ENCODE assay signal across 14 mouse cellular contexts in genomic region chr2:135439034-135439433, GRCm38 (mm10).
DNase-seq lines count a peak whose midpoint lies in the region; ATAC-seq and TF ChIP-seq lines count a peak whose summit lies in the region.
"Had no signal": no experiment of that assay in that cellular context is flagged by ENCODE, and none has a peak within 500 bp of the region (broad histone marks: within the 10 kb centered on the region; RNA-seq: fewer than 3 reads in every experiment).

No protein-coding gene starts in this region.

- no peak overlapping the region for H3K9ac ChIP-seq in hindbrain, embryonic 11.5 days (ENCODE audit: low read depth, low read length)
- H3K9ac ChIP-seq in midbrain, embryonic 13.5 days (replicated peaks), result no peak overlapping the region
- H3K9ac ChIP-seq in midbrain, postnatal 0 days (replicated peaks; ENCODE audit: low read length, poor library complexity, severe bottlenecking), result no peak overlapping the region
- no peak overlapping the region for H3K9ac ChIP-seq in hindbrain, embryonic 13.5 days
- no peak overlapping the region for H3K9ac ChIP-seq in neural tube, embryonic 14.5 days (replicated peaks; ENCODE audit: low read depth, low read length)
- H3K9ac ChIP-seq: heart, embryonic 12.5 days had no signal

- no peaks in the 10 kb centered on the region for H3K36me3 ChIP-seq in hindbrain, embryonic 11.5 days (ENCODE audit: control insufficient read depth, insufficient read depth, low read length)
- no peaks in the 10 kb centered on the region for H3K36me3 ChIP-seq in hindbrain, embryonic 10.5 days
- H3K36me3 ChIP-seq in midbrain, embryonic 13.5 days, result no peaks in the 10 kb centered on the region
- H3K36me3 ChIP-seq in midbrain, postnatal 0 days (ENCODE audit: insufficient read depth, low read length), result no peaks in the 10 kb centered on the region
- H3K36me3 ChIP-seq in hindbrain, embryonic 13.5 days, result no peaks in the 10 kb centered on the region
- no peaks in the 10 kb centered on the region for H3K36me3 ChIP-seq in neural tube, embryonic 14.5 days (ENCODE audit: control insufficient read depth, insufficient read depth, low read length)
- H3K36me3 ChIP-seq: heart, embryonic 12.5 days; midbrain, embryonic 12.5 days had no signal

- peak; percentile 47; the same call in 1 of the 2 replicates for ATAC-seq in hindbrain, embryonic 11.5 days (ENCODE audit: low FRiP score)
- peak; percentile 6; the same call in 1 of the 2 replicates for ATAC-seq in midbrain, embryonic 13.5 days
- no peak for ATAC-seq in midbrain, postnatal 0 days (ENCODE audit: low FRiP score)
- peak; percentile 21; the same call in 1 of the 2 replicates for ATAC-seq in hindbrain, embryonic 13.5 days (ENCODE audit: low FRiP score)
- peak; percentile 31; the same call in 1 of the 2 replicates for ATAC-seq in neural tube, embryonic 14.5 days (ENCODE audit: low read depth)

- WGBS in hindbrain, embryonic 11.5 days, result 87% methylated on average over 3 of the region's 3 CpGs
- 84% methylated on average over 3 of the region's 3 CpGs for WGBS in hindbrain, embryonic 10.5 days
- WGBS in midbrain, embryonic 13.5 days, result 84% methylated on average over 3 of the region's 3 CpGs
- 88% methylated on average over 3 of the region's 3 CpGs for WGBS in midbrain, postnatal 0 days
- WGBS in hindbrain, embryonic 13.5 days, result 93% methylated on average over 3 of the region's 3 CpGs
- 83% methylated on average over 3 of the region's 3 CpGs for WGBS in neural tube, embryonic 14.5 days

- H3K4me3 ChIP-seq in hindbrain, embryonic 11.5 days (ENCODE audit: low read depth, low read length), result no peak overlapping the region
- H3K4me3 ChIP-seq in hindbrain, embryonic 10.5 days, result no peak overlapping the region
- no peak overlapping the region for H3K4me3 ChIP-seq in midbrain, embryonic 13.5 days (replicated peaks)
- H3K4me3 ChIP-seq in midbrain, postnatal 0 days (ENCODE audit: low read depth, low read length), result no peak overlapping the region
- no peak overlapping the region for H3K4me3 ChIP-seq in hindbrain, embryonic 13.5 days
- H3K4me3 ChIP-seq in neural tube, embryonic 14.5 days (ENCODE audit: low read depth, low read length), result no peak overlapping the region
- H3K4me3 ChIP-seq: erythroblast, embryonic 14.5 days; layer of hippocampus, adult 2 months; midbrain, embryonic 12.5 days had no signal

- intact Hi-C loops in left cerebral cortex, postnatal 10 days (cut with DNase I), result loop anchor here (2.0 to 10.0 kb wide), 2 partner anchors 492 to 516 kb away; no protein-coding TSS in a partner anchor

- no peak overlapping the region for H3K27ac ChIP-seq in hindbrain, embryonic 11.5 days (ENCODE audit: low read depth, low read length)
- H3K27ac ChIP-seq in hindbrain, embryonic 10.5 days, result no peak overlapping the region
- no peak overlapping the region for H3K27ac ChIP-seq in midbrain, embryonic 13.5 days
- H3K27ac ChIP-seq in midbrain, postnatal 0 days (ENCODE audit: low read depth, low read length), result no peak overlapping the region
- H3K27ac ChIP-seq in hindbrain, embryonic 13.5 days, result no peak overlapping the region
- H3K27ac ChIP-seq in neural tube, embryonic 14.5 days (ENCODE audit: low read depth, low read length), result no peak overlapping the region
- H3K27ac ChIP-seq: midbrain, embryonic 12.5 days had no signal

- no peak for DNase-seq in hindbrain, embryonic 11.5 days (ENCODE audit: low spot score)
- no peak for DNase-seq in hindbrain, embryonic 10.5 days (ENCODE audit: low spot score)
- DNase-seq in midbrain, postnatal 0 days (ENCODE audit: low spot score), result no peak
- DNase-seq in layer of hippocampus, postnatal 10 days (ENCODE audit: low spot score in 2 of 2), result no peak
- DNase-seq in left cerebral cortex, postnatal 10 days (ENCODE audit: extremely low spot score in 1 of 2, low spot score in 2 of 2), result no peak
- DNase-seq: right cerebral cortex, postnatal 25 days; thymus, postnatal 36 days had no signal

- no peaks in the 10 kb centered on the region for H3K27me3 ChIP-seq in hindbrain, embryonic 11.5 days (ENCODE audit: control insufficient read depth, insufficient read depth, low read length)
- H3K27me3 ChIP-seq in hindbrain, embryonic 10.5 days (ENCODE audit: insufficient read depth, poor library complexity, severe bottlenecking), result no peaks in the 10 kb centered on the region
- H3K27me3 ChIP-seq in midbrain, embryonic 13.5 days, result no peaks in the 10 kb centered on the region
- no peaks in the 10 kb centered on the region for H3K27me3 ChIP-seq in midbrain, postnatal 0 days (ENCODE audit: insufficient read depth, low read length)
- no peaks in the 10 kb centered on the region for H3K27me3 ChIP-seq in hindbrain, embryonic 13.5 days
- no peaks in the 10 kb centered on the region for H3K27me3 ChIP-seq in neural tube, embryonic 14.5 days (ENCODE audit: control insufficient read depth, insufficient read depth, low read length)
- H3K27me3 ChIP-seq: heart, embryonic 12.5 days; midbrain, embryonic 12.5 days had no signal

- no peaks in the 10 kb centered on the region for H3K9me3 ChIP-seq in hindbrain, embryonic 11.5 days (ENCODE audit: control insufficient read depth, low read length)
- no peaks in the 10 kb centered on the region for H3K9me3 ChIP-seq in hindbrain, embryonic 10.5 days
- no peaks in the 10 kb centered on the region for H3K9me3 ChIP-seq in midbrain, embryonic 13.5 days
- H3K9me3 ChIP-seq in midbrain, postnatal 0 days (ENCODE audit: low read length), result no peaks in the 10 kb centered on the region
- H3K9me3 ChIP-seq in hindbrain, embryonic 13.5 days, result no peaks in the 10 kb centered on the region
- no peaks in the 10 kb centered on the region for H3K9me3 ChIP-seq in neural tube, embryonic 14.5 days (ENCODE audit: control insufficient read depth, low read length)
- H3K9me3 ChIP-seq: heart, embryonic 12.5 days; midbrain, embryonic 12.5 days had no signal

- H3K4me1 ChIP-seq in hindbrain, embryonic 11.5 days (replicated peaks; ENCODE audit: control insufficient read depth, insufficient read depth, low read length), result no peaks in the 10 kb centered on the region
- H3K4me1 ChIP-seq in hindbrain, embryonic 10.5 days (replicated peaks), result peaks cover 6% of the 10 kb centered on the region; the same call in 1 of the 2 replicates
- H3K4me1 ChIP-seq in midbrain, embryonic 13.5 days (replicated peaks), result peaks cover 9% of the 10 kb centered on the region
- peaks cover 5% of the 10 kb centered on the region; the same call in 1 of the 2 replicates for H3K4me1 ChIP-seq in midbrain, postnatal 0 days (ENCODE audit: insufficient read depth, low read length)
- H3K4me1 ChIP-seq in hindbrain, embryonic 13.5 days (replicated peaks), result peaks cover 6% of the 10 kb centered on the region
- no peaks in the 10 kb centered on the region for H3K4me1 ChIP-seq in neural tube, embryonic 14.5 days (ENCODE audit: control insufficient read depth, insufficient read depth, low read length)

- H3K4me2 ChIP-seq in hindbrain, embryonic 11.5 days (replicated peaks; ENCODE audit: low read depth, low read length), result no peak overlapping the region
- H3K4me2 ChIP-seq in midbrain, embryonic 13.5 days (replicated peaks), result no peak overlapping the region
- no peak overlapping the region for H3K4me2 ChIP-seq in midbrain, postnatal 0 days (ENCODE audit: low read depth, low read length, poor library complexity, severe bottlenecking)
- H3K4me2 ChIP-seq in hindbrain, embryonic 13.5 days, result no peak overlapping the region
- no peak overlapping the region for H3K4me2 ChIP-seq in neural tube, embryonic 14.5 days (ENCODE audit: low read depth, low read length)

- no peak for TF ChIP-seq CTCF in midbrain, postnatal 0 days (IDR thresholded peaks at IDR 0.05)
